Mouse (Mus musculus) G1E (cell line): ENCODE measurements around the gene E2f8.

Source experiments
- CTCF ChIP-seq: IDR thresholded peaks from 2 replicates; pipeline ENCODE4 v1.5.1; 2012; ENCODE audit warnings: low read depth, low read length, inconsistent platforms, mixed read lengths
- GATA1 ChIP-seq: IDR thresholded peaks from 2 replicates; pipeline ENCODE4 v1.6.1; 2012; ENCODE audit warnings: borderline replicate concordance, low read length, inconsistent platforms, mixed read lengths

- TF ChIP-seq GATA1 (no peak), CTCF (no peak)
These were observed 37.9 kb downstream of the E2f8 start for GRCm38 (mm10) chr7:48843541-48843940.
